Mouse (Mus musculus) kidney, adult 9 months (tissue): ENCODE measurements around the gene 1700024B05Rik.
"Not testable (repeated sequence)": the region's sequence is repeated elsewhere in the genome, so short reads cannot be mapped to it uniquely, and the experiment has no call there.

ENCODE experiments used
- DNase-seq: peaks from one replicate; pipeline ENCODE4 v3.0.0; 2022

Gene 1700024B05Rik

DNA sequence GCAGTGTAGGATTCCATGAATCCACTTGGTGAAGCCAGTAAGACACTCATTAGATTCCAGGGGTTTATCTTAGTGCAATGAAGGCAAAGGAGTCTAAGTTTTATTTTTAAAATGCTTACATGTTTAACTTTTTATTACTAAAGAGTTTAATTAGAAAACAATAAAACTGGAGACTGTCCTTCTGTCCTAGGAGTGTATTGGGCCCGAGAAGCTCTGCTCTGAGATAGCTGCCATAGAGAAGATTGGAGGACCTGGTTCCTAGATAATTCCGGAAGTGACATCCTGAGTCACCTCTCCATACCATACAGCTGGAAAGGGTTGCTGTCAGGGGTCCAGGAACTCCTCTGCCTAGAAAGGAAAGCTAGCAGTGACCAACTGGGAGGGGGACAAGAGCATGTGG lies at the start of gene 1700024B05Rik:
Gene 1700024B05Rik (plus strand): TSS at position 301 of the 400 bp plus-strand sequence.
- DNase-seq: not testable (repeated sequence)

DNA sequence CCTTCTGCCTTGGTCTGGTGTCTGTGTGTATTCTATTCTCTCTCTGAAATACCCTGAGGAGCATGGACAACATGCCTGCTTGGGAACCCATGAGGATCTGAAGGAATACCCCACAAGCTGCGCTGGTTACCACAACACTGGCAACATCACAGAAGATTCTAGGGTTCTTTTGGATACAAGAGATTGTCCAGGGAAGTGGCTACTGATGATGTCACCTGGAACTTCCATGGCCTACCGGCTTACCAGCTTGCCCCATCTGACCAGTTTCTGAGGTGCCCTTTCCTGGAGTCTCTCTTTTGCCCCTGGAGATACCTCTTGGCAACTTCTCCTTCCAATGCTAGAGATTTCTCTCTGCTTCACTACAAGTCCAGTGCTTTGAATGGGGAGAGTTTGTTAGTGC lies 36.6 kb upstream of the 1700024B05Rik start, which contains the start of gene Gm7980:
Gene Gm7980 (minus strand): TSS at position 101 of the 400 bp plus-strand sequence.
- DNase-seq: not testable (repeated sequence)

DNA sequence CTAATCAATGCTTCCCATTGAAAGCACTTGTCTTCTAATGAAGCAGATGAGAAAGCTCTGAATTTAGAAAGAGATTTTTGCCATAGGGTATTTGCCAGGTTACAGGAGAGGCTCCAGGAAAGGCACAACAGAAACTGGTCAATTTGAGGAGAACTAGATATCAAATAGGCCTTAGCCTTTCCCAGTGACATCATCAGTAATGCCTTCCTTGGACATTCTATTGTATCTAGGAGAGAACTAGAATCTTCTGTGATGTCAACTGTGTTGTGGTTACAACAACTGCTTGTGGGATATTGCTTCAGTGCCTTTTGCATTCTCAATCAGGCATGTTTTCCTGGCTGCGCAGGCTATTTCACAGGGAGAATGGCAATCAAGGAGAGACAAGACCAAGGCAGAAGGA lies 19.1 kb upstream of the 1700024B05Rik start, which contains the start of gene 1700049E17Rik1:
Gene 1700049E17Rik1 (plus strand): TSS at position 301 of the 400 bp plus-strand sequence.
- not testable (repeated sequence) for DNase-seq

DNA sequence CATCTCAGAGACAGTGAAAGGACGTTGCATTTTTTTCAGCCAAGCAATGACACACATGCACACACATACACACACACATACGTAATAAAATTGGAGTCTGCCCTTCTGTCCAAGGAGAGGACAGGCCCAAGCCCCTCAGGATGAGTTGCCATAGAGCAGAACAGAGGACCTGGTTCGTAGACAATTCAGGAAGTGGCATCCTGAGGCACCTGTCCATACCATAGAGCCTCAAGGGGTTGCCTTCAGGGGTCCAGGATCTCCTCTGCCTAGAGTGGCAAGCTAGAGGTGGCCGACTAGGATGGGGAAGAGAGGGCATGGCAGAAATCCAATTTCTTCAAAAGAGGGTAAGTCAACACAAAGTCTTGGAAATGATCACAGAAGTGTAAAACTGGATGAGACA lies 20.3 kb downstream of the 1700024B05Rik start:
- DNase-seq: not testable (repeated sequence)

DNA sequence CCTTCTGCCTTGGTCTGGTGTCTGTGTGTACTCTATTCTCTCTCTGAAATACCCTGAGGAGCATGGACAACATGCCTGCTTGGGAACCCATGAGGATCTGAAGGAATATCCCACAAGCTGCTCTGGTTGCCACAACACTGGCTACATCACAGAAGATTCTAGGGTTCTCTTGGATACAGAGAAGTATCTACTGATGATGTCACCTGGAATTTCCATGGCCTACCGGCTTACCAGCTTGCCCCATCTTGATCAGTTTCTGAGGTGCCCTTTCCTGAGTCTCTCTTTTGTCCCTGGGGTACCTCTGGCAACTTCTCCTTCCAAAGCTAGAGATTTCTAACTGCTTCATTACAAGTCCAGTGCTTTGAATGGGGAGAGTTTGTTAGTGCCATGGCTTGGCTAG lies 24.0 kb downstream of the 1700024B05Rik start, which contains the start of gene Gm6401:
Gene Gm6401 (minus strand): TSS at position 101 of the 400 bp plus-strand sequence.
- not testable (repeated sequence) for DNase-seq

DNA sequence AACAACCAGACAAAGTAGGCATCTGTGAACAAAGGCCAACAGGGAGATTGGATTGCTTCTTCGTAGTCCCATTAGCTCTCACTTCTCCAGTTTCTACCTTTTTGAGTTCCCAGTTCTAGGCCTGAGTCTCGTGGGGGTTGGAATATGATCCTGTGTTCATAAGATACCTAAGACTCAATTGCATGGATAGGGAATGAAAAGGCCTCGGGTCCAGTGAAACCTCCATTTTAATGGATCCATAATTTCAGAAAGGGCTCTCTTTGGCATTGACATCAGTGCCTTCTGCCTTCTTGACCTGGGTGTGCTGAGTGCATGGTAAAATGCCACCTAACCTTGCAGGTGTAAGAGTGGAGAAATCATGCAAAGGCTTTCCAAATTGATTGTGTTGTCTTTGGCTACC lies 24.8 kb downstream of the 1700024B05Rik start:
- DNase-seq: not testable (repeated sequence)

DNA sequence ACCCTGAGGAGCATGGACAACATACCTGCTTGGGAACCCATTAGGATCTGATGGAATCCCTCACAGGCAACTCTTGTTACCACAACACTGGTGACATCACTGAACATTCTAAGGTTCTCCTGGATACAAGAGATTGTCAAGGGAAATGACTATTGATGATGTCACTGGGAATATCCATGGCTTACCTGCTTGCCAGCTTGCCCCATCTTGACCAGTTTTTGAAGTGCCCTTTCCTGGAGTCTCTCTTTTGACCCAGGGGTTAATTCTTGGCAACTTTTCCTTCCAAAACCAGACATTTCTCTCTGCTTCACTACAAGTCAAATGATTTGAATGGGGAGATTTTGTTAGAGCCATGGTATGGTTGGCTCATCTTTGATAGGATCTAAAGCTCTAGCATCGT lies 39.4 kb downstream of the 1700024B05Rik start, which contains the start of gene Gm3543:
Gene Gm3543 (minus strand): TSS at position 101 of the 400 bp plus-strand sequence.
- not testable (repeated sequence) for DNase-seq
